Mouse (Mus musculus): Measurements from ENCODE around the gene Mrpl52.

DNA sequence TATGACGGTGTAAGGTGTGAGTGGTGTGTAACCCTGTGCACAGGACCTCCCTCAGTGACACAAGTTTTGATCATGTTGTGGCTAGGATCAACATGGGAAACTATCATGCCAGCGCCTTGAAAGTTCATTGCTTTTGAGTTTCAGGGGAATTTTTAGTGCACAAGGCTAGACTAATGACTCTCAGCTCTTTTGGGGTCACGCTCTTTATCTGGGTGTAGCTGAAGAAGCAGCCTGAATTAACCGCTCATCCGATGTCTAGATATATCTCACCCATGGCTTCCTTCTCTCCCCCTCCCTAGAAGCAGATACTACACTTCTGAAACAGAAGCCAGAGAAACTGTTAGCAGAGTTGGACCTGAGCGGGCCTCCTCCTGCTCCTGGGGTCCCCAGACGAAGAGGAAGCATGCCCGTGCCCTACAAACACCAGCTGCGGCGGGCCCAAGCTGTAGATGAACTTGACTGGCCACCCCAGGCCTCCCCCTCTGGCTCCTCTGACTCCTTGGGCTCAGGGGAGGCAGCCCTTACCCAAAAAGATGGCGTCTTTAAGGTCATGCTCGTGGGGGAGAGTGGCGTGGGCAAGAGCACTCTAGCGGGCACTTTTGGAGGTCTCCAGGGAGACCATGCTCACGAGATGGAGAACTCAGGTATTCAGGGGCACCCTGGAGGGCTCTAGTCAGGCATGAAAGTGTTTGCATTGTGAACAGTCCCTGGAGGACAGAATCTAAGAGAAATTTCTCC lies 50.6 kb downstream of the Mrpl52 start:
- TF ChIP-seq CHD2 (IDR thresholded peaks at IDR 0.05; ENCODE audit: low read depth, low read length), result no peak
- TF ChIP-seq MAFK (IDR thresholded peaks at IDR 0.05; ENCODE audit: insufficient read depth, low read depth, low read length), result no peak
- no peak for TF ChIP-seq ZNF384 (IDR thresholded peaks at IDR 0.05; ENCODE audit: low read depth, low read length)
